Comparison of ENCODE assay signal across 9 mouse cellular contexts in the genomic region with DNA sequence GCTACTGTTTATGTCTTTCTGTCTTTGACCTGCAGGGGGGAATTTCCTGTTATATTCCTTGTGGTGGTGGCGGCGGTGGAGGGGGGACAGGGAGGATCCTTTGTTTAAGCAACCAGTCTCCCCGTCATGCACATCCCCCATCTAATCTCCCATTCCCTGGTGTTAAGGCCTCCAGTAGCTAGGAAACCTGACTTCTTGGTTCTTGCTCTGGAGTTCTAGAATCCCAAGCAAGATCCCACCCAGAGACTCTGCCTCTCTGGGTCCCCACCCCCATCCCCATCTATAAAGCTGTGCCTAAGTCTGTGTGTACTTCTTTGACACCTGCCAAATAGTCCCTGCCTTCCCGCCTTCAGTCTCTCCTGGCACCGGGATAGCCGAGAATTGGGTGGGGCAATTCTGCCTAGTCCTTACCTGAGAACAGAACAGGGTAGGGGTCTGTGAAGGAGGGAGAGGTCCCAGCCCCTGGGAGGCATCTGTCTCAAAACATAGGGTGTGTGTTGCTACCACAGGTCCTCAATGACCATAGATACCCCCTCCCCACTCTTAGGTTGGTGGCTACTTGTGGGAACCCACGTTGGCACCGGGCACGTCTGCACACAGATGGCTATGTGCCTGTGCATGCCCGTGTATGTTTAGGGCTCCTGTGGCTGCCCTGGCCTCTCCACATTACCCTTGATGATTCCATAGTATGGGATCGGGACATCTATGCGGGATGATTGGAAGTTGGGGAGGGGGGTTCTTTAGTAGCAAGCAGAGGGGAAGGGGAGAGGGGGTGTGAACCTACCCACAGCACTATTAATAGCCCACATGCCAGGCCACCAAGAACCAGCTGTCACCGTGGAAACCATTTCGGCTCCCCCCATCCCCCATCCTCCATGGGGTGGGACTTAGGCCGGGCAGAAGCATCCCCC. TPM values are rescaled to one million over a fixed set of nuclear protein-coding genes. Genes with fewer than 3 reads are reported as not detected.
A peak's percentile ranks its signal among the peaks of the same experiment; 100 is the strongest.
DNase-seq lines count a peak whose midpoint lies in the region; ATAC-seq lines count a peak whose summit lies in the region.
"Had no signal": no experiment of that assay in that cellular context is flagged by ENCODE, and none has a peak within 500 bp of the region (broad histone marks: within the 10 kb centered on the region; RNA-seq: fewer than 3 reads in every experiment).

No protein-coding gene starts in this region.

- peaks cover 67% of the 10 kb centered on the region for H3K4me1 ChIP-seq in neural tube, embryonic 11.5 days (ENCODE audit: control insufficient read depth, insufficient read depth, low read length)
- H3K4me1 ChIP-seq in embryonic facial prominence, embryonic 11.5 days (ENCODE audit: control insufficient read depth, insufficient read depth, low read length), result peaks cover 24% of the 10 kb centered on the region
- peaks cover 98% of the 10 kb centered on the region for H3K4me1 ChIP-seq in hindbrain, embryonic 13.5 days (replicated peaks)
- H3K4me1 ChIP-seq in stomach, embryonic 14.5 days (ENCODE audit: control insufficient read depth, insufficient read depth, low read length), result peaks cover 88% of the 10 kb centered on the region

- H3K27ac ChIP-seq in neural tube, embryonic 11.5 days (ENCODE audit: low read depth, low read length), result peak overlapping the region; percentile 77
- H3K27ac ChIP-seq in embryonic facial prominence, embryonic 11.5 days (replicated peaks; ENCODE audit: low read depth, low read length), result no peak overlapping the region
- peak overlapping the region; percentile 99 for H3K27ac ChIP-seq in hindbrain, embryonic 13.5 days
- peak overlapping the region; percentile 76 for H3K27ac ChIP-seq in stomach, embryonic 14.5 days (ENCODE audit: low read length)

- DNase-seq in neural tube, embryonic 11.5 days (ENCODE audit: low spot score), result peak; percentile 59
- DNase-seq in neural tube, embryonic 10.5 days (ENCODE audit: extremely low spot score, low spot score), result no peak
- DNase-seq in embryonic facial prominence, embryonic 11.5 days (ENCODE audit: low spot score), result peak; percentile 36
- DNase-seq in lung, adult 18-20 months, result peak; percentile 63 to 81
- no peak for DNase-seq in Muller cell, postnatal 12 days (ENCODE audit: inconsistent ontology term)
- no peak for DNase-seq in adrenal gland, postnatal 4 days (ENCODE audit: low spot score in 2 of 2)

- H3K36me3 ChIP-seq in neural tube, embryonic 11.5 days (ENCODE audit: control insufficient read depth, insufficient read depth, low read length), result no peaks in the 10 kb centered on the region
- no peaks in the 10 kb centered on the region for H3K36me3 ChIP-seq in embryonic facial prominence, embryonic 11.5 days (replicated peaks; ENCODE audit: control insufficient read depth, insufficient read depth, low read depth, low read length)
- H3K36me3 ChIP-seq in hindbrain, embryonic 13.5 days, result peaks cover 8% of the 10 kb centered on the region
- H3K36me3 ChIP-seq in stomach, embryonic 14.5 days (ENCODE audit: control insufficient read depth, insufficient read depth, low read length), result peaks cover 5% of the 10 kb centered on the region; the same call in 1 of the 2 replicates

- 27% methylated on average over 15 of the region's 15 CpGs for WGBS in neural tube, embryonic 11.5 days
- 30% methylated on average over 15 of the region's 15 CpGs for WGBS in embryonic facial prominence, embryonic 11.5 days
- WGBS in hindbrain, embryonic 13.5 days, result 11% methylated on average over 15 of the region's 15 CpGs
- 25% methylated on average over 15 of the region's 15 CpGs for WGBS in stomach, embryonic 14.5 days

- peak; percentile 48; the same call in 1 of the 2 replicates for ATAC-seq in neural tube, embryonic 11.5 days (ENCODE audit: insufficient read depth, low FRiP score, low TSS enrichment)
- ATAC-seq in embryonic facial prominence, embryonic 11.5 days (replicated peaks; ENCODE audit: insufficient number of reproducible peaks, low FRiP score, low TSS enrichment, low read depth), result no peak
- ATAC-seq in hindbrain, embryonic 13.5 days (ENCODE audit: low FRiP score), result 0 out of 2 replicates have a peak, but pooled peaks have one; percentile 18
- no peak for ATAC-seq in stomach, embryonic 14.5 days (ENCODE audit: insufficient number of reproducible peaks, insufficient read depth, low FRiP score, low read depth)

- no peaks in the 10 kb centered on the region for H3K27me3 ChIP-seq in neural tube, embryonic 11.5 days (ENCODE audit: control insufficient read depth, insufficient read depth, low read length)
- H3K27me3 ChIP-seq in embryonic facial prominence, embryonic 11.5 days (ENCODE audit: control insufficient read depth, insufficient read depth, low read length), result no peaks in the 10 kb centered on the region
- no peaks in the 10 kb centered on the region for H3K27me3 ChIP-seq in hindbrain, embryonic 13.5 days
- no peaks in the 10 kb centered on the region for H3K27me3 ChIP-seq in stomach, embryonic 14.5 days (ENCODE audit: control insufficient read depth, insufficient read depth, low read length)

- H3K9me3 ChIP-seq in neural tube, embryonic 11.5 days (ENCODE audit: control insufficient read depth, low read length), result no peaks in the 10 kb centered on the region
- no peaks in the 10 kb centered on the region for H3K9me3 ChIP-seq in embryonic facial prominence, embryonic 11.5 days (replicated peaks; ENCODE audit: control insufficient read depth, low read length)
- no peaks in the 10 kb centered on the region for H3K9me3 ChIP-seq in hindbrain, embryonic 13.5 days
- no peaks in the 10 kb centered on the region for H3K9me3 ChIP-seq in stomach, embryonic 14.5 days (ENCODE audit: control insufficient read depth, low read depth, low read length)

- H3K9ac ChIP-seq in neural tube, embryonic 11.5 days (ENCODE audit: low read length), result peak overlapping the region; percentile 42
- H3K9ac ChIP-seq in embryonic facial prominence, embryonic 11.5 days (replicated peaks; ENCODE audit: low read length), result no peak overlapping the region
- peak overlapping the region; percentile 77 for H3K9ac ChIP-seq in hindbrain, embryonic 13.5 days
- H3K9ac ChIP-seq in stomach, embryonic 14.5 days (replicated peaks; ENCODE audit: low read depth, low read length), result no peak overlapping the region

- H3K4me2 ChIP-seq in neural tube, embryonic 11.5 days (ENCODE audit: low read depth), result no peak overlapping the region
- H3K4me2 ChIP-seq in embryonic facial prominence, embryonic 11.5 days (ENCODE audit: low read depth, low read length), result 0 out of 2 replicates have a peak overlapping the region, but pooled peaks have one; percentile 23
- H3K4me2 ChIP-seq in hindbrain, embryonic 13.5 days, result peak overlapping the region; percentile 60
- H3K4me2 ChIP-seq in stomach, embryonic 14.5 days (replicated peaks; ENCODE audit: low read depth, low read length), result peak overlapping the region; percentile 23

- no peak overlapping the region for H3K4me3 ChIP-seq in neural tube, embryonic 11.5 days (ENCODE audit: low read depth, low read length)
- no peak overlapping the region for H3K4me3 ChIP-seq in embryonic facial prominence, embryonic 11.5 days (ENCODE audit: low read depth, low read length)
- H3K4me3 ChIP-seq in hindbrain, embryonic 13.5 days, result peak overlapping the region; percentile 31
- no peak overlapping the region for H3K4me3 ChIP-seq in stomach, embryonic 14.5 days (ENCODE audit: low read depth, low read length)

RNA-seq across cellular contexts. Expression of gene Thra, which starts 8.3 kb away (rescaled TPM):
- 32.0 and 34.7 TPM in 2 replicates for polyA plus RNA-seq in neural tube, embryonic 11.5 days (2014; fragmentation: Nextera tagmentation; extraction: Ambion mirVana)
- polyA plus RNA-seq in embryonic facial prominence, embryonic 11.5 days (2014; fragmentation: Nextera tagmentation; extraction: Ambion mirVana), result 19.7 and 20.3 TPM in 2 replicates
- 117 and 122 TPM in 2 replicates for polyA plus RNA-seq in hindbrain, embryonic 13.5 days (2015; fragmentation: Nextera tagmentation; extraction: Ambion mirVana)
- polyA plus RNA-seq in stomach, embryonic 14.5 days (2014; fragmentation: Nextera tagmentation; extraction: Ambion mirVana), result 61.4 and 62.9 TPM in 2 replicates
- 100 to 1,000 TPM; 181 to 195 TPM for total RNA-seq in adrenal gland, postnatal 4 days (2021)

RNA-seq across cellular contexts. Expression of gene Med24, which starts 19.5 kb away (rescaled TPM):
- polyA plus RNA-seq in neural tube, embryonic 11.5 days (2014; fragmentation: Nextera tagmentation; extraction: Ambion mirVana), result 67.6 and 74.5 TPM in 2 replicates
- 54.8 and 55.1 TPM in 2 replicates for polyA plus RNA-seq in embryonic facial prominence, embryonic 11.5 days (2014; fragmentation: Nextera tagmentation; extraction: Ambion mirVana)
- 72.4 and 75.2 TPM in 2 replicates for polyA plus RNA-seq in hindbrain, embryonic 13.5 days (2015; fragmentation: Nextera tagmentation; extraction: Ambion mirVana)
- 39.9 and 41.0 TPM in 2 replicates for polyA plus RNA-seq in stomach, embryonic 14.5 days (2014; fragmentation: Nextera tagmentation; extraction: Ambion mirVana)
- 10 to 100 TPM; 75.7 to 84.8 TPM for total RNA-seq in adrenal gland, postnatal 4 days (2021)

RNA-seq across cellular contexts. Expression of gene Nr1d1, which starts 26.4 kb away (rescaled TPM):
- 1.5 and 1.9 TPM in 2 replicates for polyA plus RNA-seq in neural tube, embryonic 11.5 days (2014; fragmentation: Nextera tagmentation; extraction: Ambion mirVana)
- 0.69 and 1.2 TPM in 2 replicates for polyA plus RNA-seq in embryonic facial prominence, embryonic 11.5 days (2014; fragmentation: Nextera tagmentation; extraction: Ambion mirVana)
- 1.9 and 2.4 TPM in 2 replicates for polyA plus RNA-seq in hindbrain, embryonic 13.5 days (2015; fragmentation: Nextera tagmentation; extraction: Ambion mirVana)
- polyA plus RNA-seq in stomach, embryonic 14.5 days (2014; fragmentation: Nextera tagmentation; extraction: Ambion mirVana), result 1.7 and 2.3 TPM in 2 replicates
- total RNA-seq in adrenal gland, postnatal 4 days (2021), result 100 to 1,000 TPM; 104 to 115 TPM

RNA-seq across cellular contexts. Expression of gene Msl1, which starts 46.6 kb away (rescaled TPM):
- polyA plus RNA-seq in neural tube, embryonic 11.5 days (2014; fragmentation: Nextera tagmentation; extraction: Ambion mirVana), result 24.1 and 24.2 TPM in 2 replicates
- polyA plus RNA-seq in embryonic facial prominence, embryonic 11.5 days (2014; fragmentation: Nextera tagmentation; extraction: Ambion mirVana), result 20.2 and 22.0 TPM in 2 replicates
- polyA plus RNA-seq in hindbrain, embryonic 13.5 days (2015; fragmentation: Nextera tagmentation; extraction: Ambion mirVana), result 31.5 and 33.0 TPM in 2 replicates
- 21.6 and 22.3 TPM in 2 replicates for polyA plus RNA-seq in stomach, embryonic 14.5 days (2014; fragmentation: Nextera tagmentation; extraction: Ambion mirVana)
- total RNA-seq in adrenal gland, postnatal 4 days (2021), result 100 to 1,000 TPM; 119 to 121 TPM

RNA-seq across cellular contexts. Expression of gene Csf3, which starts 47.7 kb away (rescaled TPM):
- not detected in 2 replicates for polyA plus RNA-seq in neural tube, embryonic 11.5 days (2014; fragmentation: Nextera tagmentation; extraction: Ambion mirVana)
- not detected in 2 replicates for polyA plus RNA-seq in embryonic facial prominence, embryonic 11.5 days (2014; fragmentation: Nextera tagmentation; extraction: Ambion mirVana)
- not detected in 2 replicates for polyA plus RNA-seq in hindbrain, embryonic 13.5 days (2015; fragmentation: Nextera tagmentation; extraction: Ambion mirVana)
- not detected in 2 replicates for polyA plus RNA-seq in stomach, embryonic 14.5 days (2014; fragmentation: Nextera tagmentation; extraction: Ambion mirVana)
- not detected for total RNA-seq in adrenal gland, postnatal 4 days (2021)
- total RNA-seq: layer of hippocampus, postnatal 25 days had no signal

Comparison
In these comparisons a context has a peak if more than half of its experiments do, and no peak if none do; other contexts are left out.
1. DNase-seq: peak in neural tube, embryonic 11.5 days (single experiment), embryonic facial prominence, embryonic 11.5 days (single experiment) and lung, adult 18-20 months (2 of 2); none in neural tube, embryonic 10.5 days (single experiment), Muller cell, postnatal 12 days (single experiment) and adrenal gland, postnatal 4 days (0 of 2).
2. ATAC-seq: peak in neural tube, embryonic 11.5 days (single experiment) and hindbrain, embryonic 13.5 days (single experiment); none in embryonic facial prominence, embryonic 11.5 days (single experiment) and stomach, embryonic 14.5 days (single experiment).
3. H3K9ac ChIP-seq: peak in neural tube, embryonic 11.5 days (single experiment) and hindbrain, embryonic 13.5 days (single experiment); none in embryonic facial prominence, embryonic 11.5 days (single experiment) and stomach, embryonic 14.5 days (single experiment).